Mouse (Mus musculus) liver, embryonic 15.5 days (tissue): ENCODE measurements around the gene Otos. TPM values are rescaled to one million over a fixed set of nuclear protein-coding genes. Genes with fewer than 3 reads are reported as not detected.

Source experiments
- ATAC-seq: fragments of 200-750 bp; cut with Nextera tagmentation; 2 replicates; pipeline ENCODE4 v1.8.0; 2017; ENCODE audit warnings: moderate number of reproducible peaks, mild to moderate bottlenecking, moderate library complexity; ENCODE audit not compliant: insufficient read depth
- H3K27ac ChIP-seq: fragments of 300-500 bp; sonication (generic); replicated peaks from 2 replicates; pipeline ENCODE4 v1.5.1; 2015; ENCODE audit warnings: mild to moderate bottlenecking, inconsistent platforms
- H3K27me3 ChIP-seq: fragments of 300-500 bp; sonication (generic); 2 replicates; pipeline ENCODE4 v1.6.1; 2015; ENCODE audit warnings: mild to moderate bottlenecking, inconsistent platforms
- H3K36me3 ChIP-seq: fragments of 300-500 bp; sonication (generic); replicated peaks from 2 replicates; pipeline ENCODE4 v1.6.1; 2015; ENCODE audit warnings: moderate library complexity, mild to moderate bottlenecking, inconsistent platforms
- H3K4me1 ChIP-seq: fragments of 300-500 bp; sonication (generic); replicated peaks from 2 replicates; pipeline ENCODE4 v1.6.1; 2015; ENCODE audit warnings: inconsistent platforms
- H3K4me2 ChIP-seq: fragments of 300-500 bp; sonication (generic); 2 replicates; pipeline ENCODE4 v1.6.1; 2015; ENCODE audit warnings: moderate library complexity, mild to moderate bottlenecking, inconsistent platforms
- H3K4me3 ChIP-seq: fragments of 300-500 bp; sonication (generic); replicated peaks from 2 replicates; pipeline ENCODE4 v1.5.1; 2015; ENCODE audit warnings: mild to moderate bottlenecking, inconsistent platforms
- H3K9ac ChIP-seq: fragments of 300-500 bp; sonication (generic); 2 replicates; pipeline ENCODE4 v1.6.1; 2015; ENCODE audit warnings: moderate library complexity, mild to moderate bottlenecking, inconsistent platforms
- H3K9me3 ChIP-seq: fragments of 300-500 bp; sonication (generic); replicated peaks from 2 replicates; pipeline ENCODE4 v1.6.1; 2016; ENCODE audit warnings: inconsistent platforms
- WGBS: fragments of 180-500 bp; shearing (Covaris S2); methylation state at CpG from one replicate; pipeline ENCODE4 v1.1.7; 2015; ENCODE audit warnings: mixed read lengths; ENCODE audit not compliant: insufficient replicate concordance; 5-methylcytosine and 5-hydroxymethylcytosine counted together
- polyA plus RNA-seq: library from polyadenylated mRNA; unstranded; fragments of >200 nt; fragmentation: Nextera tagmentation; extraction: Ambion mirVana; gene quantifications from 2 replicates; pipeline ENCODE4 v1.2.1, GENCODE M21; 2015

Gene Otos
- polyA plus RNA-seq, 1 experiment from 2014 or later = 0.09 TPM

- H3K4me1 ChIP-seq = no peaks in the 10 kb centered on the region
- ATAC-seq = no peak
- no peak overlapping the region for H3K27ac ChIP-seq
- no peaks in the 10 kb centered on the region for H3K9me3 ChIP-seq
- H3K9ac ChIP-seq = no peak overlapping the region
- no peaks in the 10 kb centered on the region; the same call in 1 of the 2 replicates for H3K27me3 ChIP-seq
- no peaks in the 10 kb centered on the region for H3K36me3 ChIP-seq
- H3K4me2 ChIP-seq = no peak overlapping the region
- 56% methylated on average over 4 of the region's 4 CpGs for WGBS
- no peak overlapping the region for H3K4me3 ChIP-seq
Measured at GRCm38 (mm10) chr1:92607711-92608110, 40.9 kb downstream of the Otos start.

GRCm38 (mm10) chr1:92605482-92605881, 43.2 kb downstream of the Otos start, which contains the start of gene Olfr1410:
TSS of gene Olfr1410 (plus strand) at chr1:92605782.
- no peak within 1 kb of the TSS for H3K9ac ChIP-seq
- H3K4me3 ChIP-seq = no peak within 1 kb of the TSS
- WGBS = 56% methylated on average over 1 of the region's 1 CpGs
- H3K4me2 ChIP-seq = no peak within 1 kb of the TSS
- no peaks in the 10 kb centered on the region for H3K27me3 ChIP-seq
- H3K4me1 ChIP-seq = no peaks in the 10 kb centered on the region
- no peaks in the 10 kb centered on the region for H3K36me3 ChIP-seq
- H3K9me3 ChIP-seq = no peaks in the 10 kb centered on the region
- no peak within 1 kb of the TSS for H3K27ac ChIP-seq
- ATAC-seq = no peak

DNA sequence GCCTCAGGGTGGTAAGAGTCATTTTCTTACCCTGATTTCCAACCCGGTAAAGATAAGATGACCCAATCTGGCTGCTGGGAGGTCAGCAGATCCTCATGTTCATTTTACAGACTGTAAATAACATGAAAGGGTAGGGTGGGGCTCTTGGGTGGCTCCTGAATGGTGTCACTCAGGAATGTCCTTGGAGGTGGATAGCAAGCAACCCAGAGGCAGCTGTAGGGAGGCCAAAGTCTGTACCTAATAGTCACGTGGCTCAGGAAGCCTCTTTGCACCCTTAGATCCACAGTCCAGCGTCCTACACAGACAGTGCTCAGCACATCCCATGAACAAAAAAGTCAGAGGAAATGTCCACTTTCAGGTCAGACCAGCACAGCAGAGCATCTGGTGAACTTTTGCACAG, 52.6 kb downstream of the Otos start:
- Histone ChIP-seq H3K9ac (no peak overlapping the region), H3K4me3 (no peak overlapping the region), H3K27me3 (no peaks in the 10 kb centered on the region), H3K9me3 (no peaks in the 10 kb centered on the region), H3K27ac (no peak overlapping the region), H3K4me1 (no peaks in the 10 kb centered on the region), H3K36me3 (no peaks in the 10 kb centered on the region), H3K4me2 (no peak overlapping the region)
- no peak for ATAC-seq
- 64% methylated on average over 3 of the region's 3 CpGs for WGBS

Other genes with a start within 250 kb of the Otos start
- gene Ndufa10, start 175.0 kb downstream of the Otos start, polyA plus RNA-seq = 136 and 145 TPM in 2 replicates
- gene Olfr1416, start 163.7 kb downstream of the Otos start, polyA plus RNA-seq = not detected in 2 replicates
- not detected in 2 replicates for gene Olfr1415, start 152.7 kb downstream of the Otos start, polyA plus RNA-seq
- gene Olfr1414, start 130.2 kb downstream of the Otos start, polyA plus RNA-seq = not detected in 2 replicates
- not detected in 2 replicates for gene Olfr1413, start 77.5 kb downstream of the Otos start, polyA plus RNA-seq
- not detected in 2 replicates for gene Olfr1412, start 63.1 kb downstream of the Otos start, polyA plus RNA-seq
- gene Olfr1411, start 54.4 kb downstream of the Otos start, polyA plus RNA-seq = not detected in 2 replicates
- gene Olfr1410, start 43.1 kb downstream of the Otos start, polyA plus RNA-seq = not detected in 2 replicates
- not detected in 2 replicates for gene Olfr12, start 31.1 kb downstream of the Otos start, polyA plus RNA-seq
- gene Cops9, start 6.9 kb downstream of the Otos start, polyA plus RNA-seq = 157 and 173 TPM in 2 replicates
- 4.1 and 4.7 TPM in 2 replicates for gene Gpc1, start 182.8 kb upstream of the Otos start, polyA plus RNA-seq